Mouse (Mus musculus) myocyte (in vitro differentiated cells): Measurements from ENCODE around the gene Hoxd8.

ENCODE experiments used
- CEBPB ChIP-seq: IDR thresholded peaks from 2 replicates; pipeline ENCODE4 v1.6.1; 2011; ENCODE audit warnings: mild to moderate bottlenecking, moderate library complexity; ENCODE audit not compliant: poor library complexity, insufficient read depth, severe bottlenecking
- POLR2AphosphoS2 ChIP-seq: IDR thresholded peaks from one replicate; pipeline ENCODE4 v1.6.1; 2011; ENCODE audit warnings: low read depth, control low read depth; ENCODE audit not compliant: insufficient read length
- TCF12 ChIP-seq: IDR thresholded peaks from one replicate; pipeline ENCODE4 v1.6.1; 2011; ENCODE audit warnings: mild to moderate bottlenecking, control low read depth; ENCODE audit not compliant: poor library complexity, insufficient read depth, severe bottlenecking

DNA sequence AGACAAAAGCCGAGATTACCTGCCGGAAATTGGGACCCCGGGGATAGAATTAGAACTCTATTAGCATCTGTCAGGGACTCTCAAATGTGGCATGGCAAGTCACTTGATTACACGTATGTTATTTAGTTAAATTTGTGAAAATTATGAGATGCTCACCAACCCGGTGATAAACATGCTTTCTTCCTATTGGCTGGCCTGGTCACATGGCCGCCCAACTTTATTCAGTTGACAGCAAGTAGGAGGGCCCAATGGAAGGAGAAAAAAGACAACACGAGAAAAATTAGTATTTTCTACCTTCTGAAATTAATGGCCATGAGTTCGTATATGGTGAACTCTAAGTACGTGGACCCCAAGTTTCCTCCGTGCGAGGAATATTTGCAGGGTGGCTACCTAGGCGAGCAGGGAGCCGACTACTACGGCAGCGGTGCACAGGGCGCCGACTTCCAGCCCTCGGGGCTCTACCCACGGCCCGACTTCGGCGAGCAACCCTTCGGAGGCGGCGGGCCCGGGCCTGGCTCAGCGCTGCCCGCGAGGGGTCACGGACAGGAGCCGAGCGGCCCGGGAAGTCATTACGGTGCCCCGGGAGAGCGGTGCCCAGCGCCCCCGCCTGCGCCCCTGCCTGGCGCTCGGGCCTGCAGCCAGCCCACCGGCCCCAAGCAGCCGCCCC lies 22.7 kb downstream of the Hoxd8 start:
- TF ChIP-seq CEBPB (no peak), TCF12 (no peak), POLR2AphosphoS2 (no peak)
